Mouse (Mus musculus) adrenal gland, postnatal 25 days (tissue): Measurements from ENCODE around the gene Zc3hc1. TPM values are rescaled to one million over a fixed set of nuclear protein-coding genes. Genes with fewer than 3 reads are reported as not detected.

Source experiments
- total RNA-seq: library from RNA; stranded (reverse); gene quantifications from 2 replicates; pipeline ENCODE4 v1.2.3, GENCODE M21; 2021

Zc3hc1 gene
- total RNA-seq, 1 experiment from 2014 or later: 17.7 TPM

Other genes with a start within 250 kb of the Zc3hc1 start
- gene Ube2h, start 86.5 kb downstream of the Zc3hc1 start, total RNA-seq: 107 and 137 TPM in 2 replicates
- 58.5 and 86.2 TPM in 2 replicates for gene Klhdc10, start 10.8 kb upstream of the Zc3hc1 start, total RNA-seq
- 25.9 and 28.9 TPM in 2 replicates for gene Tmem209, start 118.8 kb upstream of the Zc3hc1 start, total RNA-seq
- gene Ssmem1, start 118.8 kb upstream of the Zc3hc1 start, total RNA-seq: 0.55 TPM in 1 of 2 replicates, not detected in the other
- 0.52 and 0.90 TPM in 2 replicates for gene Cpa2, start 150.6 kb upstream of the Zc3hc1 start, total RNA-seq
- gene Cpa4, start 177.3 kb upstream of the Zc3hc1 start, total RNA-seq: 1.2 and 1.7 TPM in 2 replicates
- not detected in 2 replicates for gene Cpa5, start 220.0 kb upstream of the Zc3hc1 start, total RNA-seq
- not detected in 2 replicates for gene Cpa1, start 248.2 kb upstream of the Zc3hc1 start, total RNA-seq